Mouse (Mus musculus) erythroblast, embryonic 14.5 days (primary cell): Measurements from ENCODE around the gene C8a.

ENCODE experiments used
- GATA1 ChIP-seq: IDR thresholded peaks from 2 replicates; pipeline ENCODE4 v1.6.1; 2012; ENCODE audit warnings: low read length, inconsistent platforms, mixed read lengths
- TAL1 ChIP-seq: IDR thresholded peaks from 3 replicates; pipeline ENCODE4 v1.6.1; 2012; ENCODE audit warnings: low read length, inconsistent platforms, mixed read lengths

DNA sequence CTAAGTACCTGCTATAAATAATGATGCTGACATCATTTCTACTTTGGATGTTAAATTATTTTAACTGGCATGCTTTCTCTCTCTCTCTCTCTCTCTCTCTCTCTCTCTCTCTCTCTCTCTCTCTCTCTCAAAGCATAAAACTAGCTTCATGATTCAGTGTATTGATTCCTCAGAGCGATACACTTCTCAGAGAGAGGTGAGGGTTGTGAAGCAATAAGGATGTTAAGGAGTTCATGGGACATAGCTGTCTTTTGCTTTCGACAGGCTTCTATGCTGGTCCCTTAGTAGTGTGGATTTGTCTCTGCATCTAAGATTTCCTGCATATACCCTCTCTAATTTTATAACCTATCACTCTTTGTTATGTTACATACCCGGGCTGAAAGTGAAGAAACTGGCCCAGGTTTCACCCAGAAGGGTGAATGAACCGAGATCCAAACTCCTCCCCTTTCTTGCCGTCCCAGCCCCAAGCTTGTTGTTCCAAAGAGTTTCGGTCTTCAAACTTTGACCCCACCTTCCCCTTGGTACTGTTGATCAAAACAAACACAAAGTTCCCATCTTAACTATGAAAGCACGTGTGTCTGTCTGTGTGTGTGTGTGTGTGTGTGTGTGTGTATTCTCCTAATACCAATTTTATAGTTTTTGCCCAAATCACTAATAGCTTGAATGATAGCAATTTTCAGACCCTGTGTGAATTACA lies 51.7 kb downstream of the C8a start:
- no peak for TF ChIP-seq GATA1
- TF ChIP-seq TAL1, result no peak
